Mouse (Mus musculus): ENCODE results near the gene Tsc2. TPM values are rescaled to one million over a fixed set of nuclear protein-coding genes. Genes with fewer than 3 reads are reported as not detected.

Gene Tsc2
- polyA plus RNA-seq, 1 experiment from 2014 or later, result 69.2 TPM

GRCm38 (mm10) chr17:24635694-24636093 lies 3.3 kb upstream of the Tsc2 start:
- no peaks in the 10 kb centered on the region for H3K36me3 ChIP-seq (ENCODE audit: control insufficient read depth, insufficient read depth, low read length)
- no peak overlapping the region for H3K9ac ChIP-seq (ENCODE audit: low read length)
- no peak overlapping the region for H3K4me2 ChIP-seq (ENCODE audit: low read depth)
- 92% methylated on average over 5 of the region's 5 CpGs for WGBS
- H3K27ac ChIP-seq (ENCODE audit: low read depth, low read length), result no peak overlapping the region
- peaks cover 3% of the 10 kb centered on the region; the same call in 1 of the 2 replicates for H3K4me1 ChIP-seq (ENCODE audit: control insufficient read depth, insufficient read depth, low read length)
- DNase-seq (ENCODE audit: low spot score) (no peak), ATAC-seq (ENCODE audit: insufficient read depth, low FRiP score, low TSS enrichment) (no peak)
- no peaks in the 10 kb centered on the region for H3K27me3 ChIP-seq (ENCODE audit: control insufficient read depth, insufficient read depth, low read length)
- no peak overlapping the region for H3K4me3 ChIP-seq (ENCODE audit: low read depth, low read length)
- no peaks in the 10 kb centered on the region for H3K9me3 ChIP-seq (ENCODE audit: control insufficient read depth, low read length)

GRCm38 (mm10) chr17:24635024-24635423 lies 2.6 kb upstream of the Tsc2 start:
- Histone ChIP-seq H3K36me3 (ENCODE audit: control insufficient read depth, insufficient read depth, low read length) (no peaks in the 10 kb centered on the region), H3K4me1 (ENCODE audit: control insufficient read depth, insufficient read depth, low read length) (peaks cover 3% of the 10 kb centered on the region; the same call in 1 of the 2 replicates), H3K27me3 (ENCODE audit: control insufficient read depth, insufficient read depth, low read length) (no peaks in the 10 kb centered on the region), H3K27ac (ENCODE audit: low read depth, low read length) (no peak overlapping the region), H3K9ac (ENCODE audit: low read length) (no peak overlapping the region), H3K4me2 (ENCODE audit: low read depth) (no peak overlapping the region), H3K4me3 (ENCODE audit: low read depth, low read length) (no peak overlapping the region), H3K9me3 (ENCODE audit: control insufficient read depth, low read length) (no peaks in the 10 kb centered on the region)
- DNase-seq (ENCODE audit: low spot score), result no peak
- 91% methylated on average over 4 of the region's 4 CpGs for WGBS
- ATAC-seq (ENCODE audit: insufficient read depth, low FRiP score, low TSS enrichment), result no peak

GRCm38 (mm10) chr17:24633831-24634230 lies 1.4 kb upstream of the Tsc2 start:
- ATAC-seq (ENCODE audit: insufficient read depth, low FRiP score, low TSS enrichment) (no peak), DNase-seq (ENCODE audit: low spot score) (no peak)
- no peak overlapping the region for H3K9ac ChIP-seq (ENCODE audit: low read length)
- WGBS, result 96% methylated on average over 11 of the region's 11 CpGs
- H3K27ac ChIP-seq (ENCODE audit: low read depth, low read length), result no peak overlapping the region
- no peaks in the 10 kb centered on the region for H3K27me3 ChIP-seq (ENCODE audit: control insufficient read depth, insufficient read depth, low read length)
- peaks cover 3% of the 10 kb centered on the region; the same call in 1 of the 2 replicates for H3K4me1 ChIP-seq (ENCODE audit: control insufficient read depth, insufficient read depth, low read length)
- peaks cover 4% of the 10 kb centered on the region for H3K36me3 ChIP-seq (ENCODE audit: control insufficient read depth, insufficient read depth, low read length)
- H3K4me3 ChIP-seq (ENCODE audit: low read depth, low read length), result no peak overlapping the region
- H3K9me3 ChIP-seq (ENCODE audit: control insufficient read depth, low read length), result no peaks in the 10 kb centered on the region
- H3K4me2 ChIP-seq (ENCODE audit: low read depth), result no peak overlapping the region

GRCm38 (mm10) chr17:24632813-24633449 lies 501 bp upstream of the Tsc2 start:
- Histone ChIP-seq H3K9me3 (ENCODE audit: control insufficient read depth, low read length) (no peaks in the 10 kb centered on the region), H3K4me2 (ENCODE audit: low read depth) (peak overlapping the region; percentile 60), H3K27me3 (ENCODE audit: control insufficient read depth, insufficient read depth, low read length) (no peaks in the 10 kb centered on the region), H3K4me3 (ENCODE audit: low read depth, low read length) (peak overlapping the region; percentile 57), H3K36me3 (ENCODE audit: control insufficient read depth, insufficient read depth, low read length) (peaks cover 4% of the 10 kb centered on the region), H3K4me1 (ENCODE audit: control insufficient read depth, insufficient read depth, low read length) (peaks cover 3% of the 10 kb centered on the region; the same call in 1 of the 2 replicates), H3K27ac (ENCODE audit: low read depth, low read length) (peak overlapping the region; percentile 45; the same call in 1 of the 2 replicates), H3K9ac (ENCODE audit: low read length) (peak overlapping the region; percentile 76)
- 15% methylated on average over 22 of the region's 22 CpGs for WGBS
- DNase-seq (ENCODE audit: low spot score), result no peak
- ATAC-seq (ENCODE audit: insufficient read depth, low FRiP score, low TSS enrichment), result peak; percentile 21; the same call in 1 of the 2 replicates

GRCm38 (mm10) chr17:24630072-24630471 lies 2.4 kb downstream of the Tsc2 start:
- Histone ChIP-seq H3K4me3 (ENCODE audit: low read depth, low read length) (no peak overlapping the region), H3K27me3 (ENCODE audit: control insufficient read depth, insufficient read depth, low read length) (no peaks in the 10 kb centered on the region), H3K36me3 (ENCODE audit: control insufficient read depth, insufficient read depth, low read length) (peaks cover 10% of the 10 kb centered on the region), H3K4me1 (ENCODE audit: control insufficient read depth, insufficient read depth, low read length) (peaks cover 3% of the 10 kb centered on the region; the same call in 1 of the 2 replicates), H3K4me2 (ENCODE audit: low read depth) (no peak overlapping the region), H3K9me3 (ENCODE audit: control insufficient read depth, low read length) (no peaks in the 10 kb centered on the region), H3K27ac (ENCODE audit: low read depth, low read length) (no peak overlapping the region), H3K9ac (ENCODE audit: low read length) (no peak overlapping the region)
- ATAC-seq (ENCODE audit: insufficient read depth, low FRiP score, low TSS enrichment), result no peak
- 86% methylated on average over 14 of the region's 14 CpGs for WGBS
- no peak for DNase-seq (ENCODE audit: low spot score)

- Histone ChIP-seq H3K9me3 (ENCODE audit: control insufficient read depth, low read length) (no peaks in the 10 kb centered on the region), H3K36me3 (ENCODE audit: control insufficient read depth, insufficient read depth, low read length) (peaks cover 13% of the 10 kb centered on the region), H3K27me3 (ENCODE audit: control insufficient read depth, insufficient read depth, low read length) (no peaks in the 10 kb centered on the region), H3K4me3 (ENCODE audit: low read depth, low read length) (no peak overlapping the region), H3K4me1 (ENCODE audit: control insufficient read depth, insufficient read depth, low read length) (peaks cover 3% of the 10 kb centered on the region; the same call in 1 of the 2 replicates), H3K9ac (ENCODE audit: low read length) (no peak overlapping the region), H3K4me2 (ENCODE audit: low read depth) (no peak overlapping the region), H3K27ac (ENCODE audit: low read depth, low read length) (no peak overlapping the region)
- ATAC-seq (ENCODE audit: insufficient read depth, low FRiP score, low TSS enrichment), result no peak
- peak; percentile 74 for DNase-seq (ENCODE audit: low spot score)
- WGBS, result 48% methylated on average over 5 of the region's 5 CpGs
Observed at GRCm38 (mm10) chr17:24628646-24629045, 3.8 kb downstream of the Tsc2 start.

- H3K27me3 ChIP-seq (ENCODE audit: control insufficient read depth, insufficient read depth, low read length), result no peaks in the 10 kb centered on the region
- H3K9me3 ChIP-seq (ENCODE audit: control insufficient read depth, low read length), result no peaks in the 10 kb centered on the region
- ATAC-seq (ENCODE audit: insufficient read depth, low FRiP score, low TSS enrichment), result no peak
- H3K9ac ChIP-seq (ENCODE audit: low read length), result no peak overlapping the region
- H3K27ac ChIP-seq (ENCODE audit: low read depth, low read length), result no peak overlapping the region
- no peak overlapping the region for H3K4me3 ChIP-seq (ENCODE audit: low read depth, low read length)
- H3K4me2 ChIP-seq (ENCODE audit: low read depth), result no peak overlapping the region
- H3K36me3 ChIP-seq (ENCODE audit: control insufficient read depth, insufficient read depth, low read length), result peaks cover 21% of the 10 kb centered on the region
- no peaks in the 10 kb centered on the region for H3K4me1 ChIP-seq (ENCODE audit: control insufficient read depth, insufficient read depth, low read length)
- 94% methylated on average over 8 of the region's 8 CpGs for WGBS
- no peak for DNase-seq (ENCODE audit: low spot score)
Observed at GRCm38 (mm10) chr17:24625472-24625871, 7.0 kb downstream of the Tsc2 start.

GRCm38 (mm10) chr17:24617561-24618194 lies 14.8 kb downstream of the Tsc2 start:
- H3K9ac ChIP-seq (ENCODE audit: low read length), result no peak overlapping the region
- no peak overlapping the region for H3K4me3 ChIP-seq (ENCODE audit: low read depth, low read length)
- H3K9me3 ChIP-seq (ENCODE audit: control insufficient read depth, low read length), result no peaks in the 10 kb centered on the region
- no peaks in the 10 kb centered on the region for H3K4me1 ChIP-seq (ENCODE audit: control insufficient read depth, insufficient read depth, low read length)
- 87% methylated on average over 14 of the region's 14 CpGs for WGBS
- H3K27ac ChIP-seq (ENCODE audit: low read depth, low read length), result no peak overlapping the region
- H3K36me3 ChIP-seq (ENCODE audit: control insufficient read depth, insufficient read depth, low read length), result peaks cover 31% of the 10 kb centered on the region
- H3K4me2 ChIP-seq (ENCODE audit: low read depth), result no peak overlapping the region
- DNase-seq (ENCODE audit: low spot score), result no peak
- no peaks in the 10 kb centered on the region for H3K27me3 ChIP-seq (ENCODE audit: control insufficient read depth, insufficient read depth, low read length)
- ATAC-seq (ENCODE audit: insufficient read depth, low FRiP score, low TSS enrichment), result no peak

- H3K4me1 ChIP-seq (ENCODE audit: control insufficient read depth, insufficient read depth, low read length), result no peaks in the 10 kb centered on the region
Observed at GRCm38 (mm10) chr17:24610711-24611110, 21.7 kb downstream of the Tsc2 start.

More at GRCm38 (mm10) chr17:24610711-24611110, 21.7 kb downstream of the Tsc2 start:
- WGBS, result 87% methylated on average over 2 of the region's 2 CpGs
- no peak overlapping the region for H3K9ac ChIP-seq (ENCODE audit: low read length)
- ATAC-seq (ENCODE audit: insufficient read depth, low FRiP score, low TSS enrichment) (no peak), DNase-seq (ENCODE audit: low spot score) (no peak)
- peaks cover 22% of the 10 kb centered on the region for H3K36me3 ChIP-seq (ENCODE audit: control insufficient read depth, insufficient read depth, low read length)
- H3K4me3 ChIP-seq (ENCODE audit: low read depth, low read length), result no peak overlapping the region
- H3K9me3 ChIP-seq (ENCODE audit: control insufficient read depth, low read length), result no peaks in the 10 kb centered on the region
- H3K27me3 ChIP-seq (ENCODE audit: control insufficient read depth, insufficient read depth, low read length), result no peaks in the 10 kb centered on the region
- no peak overlapping the region for H3K27ac ChIP-seq (ENCODE audit: low read depth, low read length)
- H3K4me2 ChIP-seq (ENCODE audit: low read depth), result no peak overlapping the region

All from neural tube, embryonic 11.5 days (tissue).